Mouse (Mus musculus): ENCODE measurements around the gene Olfr1310. TPM values are rescaled to one million over a fixed set of nuclear protein-coding genes. Genes with fewer than 3 reads are reported as not detected.
"Not testable (repeated sequence)": the region's sequence is repeated elsewhere in the genome, so short reads cannot be mapped to it uniquely, and the experiment has no call there.

Olfr1310 gene
- polyA plus RNA-seq (2016; fragmentation: Nextera tagmentation; extraction: Ambion mirVana): not detected in 2 replicates

GRCm38 (mm10) chr2:112012608-112013007 lies at the start of gene Olfr1310:
Olfr1310 (minus strand) TSS chr2:112012708.
- Histone ChIP-seq H3K27me3 (ENCODE audit: low read depth, poor library complexity, severe bottlenecking) (no peaks in the 10 kb centered on the region), H3K36me3 (no peaks in the 10 kb centered on the region), H3K4me3 (no peak within 1 kb of the TSS), H3K9me3 (replicated peaks) (no peaks in the 10 kb centered on the region), H3K27ac (no peak within 1 kb of the TSS), H3K4me1 (no peaks in the 10 kb centered on the region)
- DNase-seq (ENCODE audit: low spot score): no peak

GRCm38 (mm10) chr2:112050138-112050537 lies 37.6 kb upstream of the Olfr1310 start, which contains the start of gene Olfr1312:
Olfr1312 (minus strand) TSS chr2:112050238.
- no peaks in the 10 kb centered on the region for H3K9me3 ChIP-seq (replicated peaks)
- H3K27me3 ChIP-seq (ENCODE audit: low read depth, poor library complexity, severe bottlenecking): no peaks in the 10 kb centered on the region
- H3K4me3 ChIP-seq: no peak within 1 kb of the TSS
- 49% methylated on average over 1 of the region's 1 CpGs for WGBS
- no peak within 1 kb of the TSS for H3K27ac ChIP-seq
- no peaks in the 10 kb centered on the region for H3K4me1 ChIP-seq
- DNase-seq (ENCODE audit: low spot score): no peak
- H3K36me3 ChIP-seq: no peaks in the 10 kb centered on the region

GRCm38 (mm10) chr2:112026971-112027370 lies 14.5 kb upstream of the Olfr1310 start:
- not testable (repeated sequence) for H3K9me3 ChIP-seq (replicated peaks); H3K4me1 ChIP-seq; H3K27ac ChIP-seq; DNase-seq (ENCODE audit: low spot score); H3K36me3 ChIP-seq; H3K4me3 ChIP-seq; H3K27me3 ChIP-seq (ENCODE audit: low read depth, poor library complexity, severe bottlenecking)
- WGBS: 47% methylated on average over 6 of the region's 6 CpGs

GRCm38 (mm10) chr2:112024312-112024711 lies 11.8 kb upstream of the Olfr1310 start, which contains the start of gene Olfr1311:
Olfr1311 (minus strand) TSS chr2:112024412.
- Histone ChIP-seq H3K9me3 (replicated peaks) (no peaks in the 10 kb centered on the region), H3K4me1 (no peaks in the 10 kb centered on the region), H3K4me3 (no peak within 1 kb of the TSS), H3K36me3 (no peaks in the 10 kb centered on the region), H3K27ac (no peak within 1 kb of the TSS), H3K27me3 (ENCODE audit: low read depth, poor library complexity, severe bottlenecking) (no peaks in the 10 kb centered on the region)
- WGBS: 95% methylated on average over 2 of the region's 2 CpGs
- no peak for DNase-seq (ENCODE audit: low spot score)

GRCm38 (mm10) chr2:112014900-112015299 lies 2.4 kb upstream of the Olfr1310 start:
- no peaks in the 10 kb centered on the region for H3K36me3 ChIP-seq
- H3K27ac ChIP-seq: no peak overlapping the region
- WGBS: 87% methylated on average over 3 of the region's 3 CpGs
- H3K4me3 ChIP-seq: no peak overlapping the region
- no peaks in the 10 kb centered on the region for H3K27me3 ChIP-seq (ENCODE audit: low read depth, poor library complexity, severe bottlenecking)
- H3K4me1 ChIP-seq: no peaks in the 10 kb centered on the region
- H3K9me3 ChIP-seq (replicated peaks): no peaks in the 10 kb centered on the region
- no peak for DNase-seq (ENCODE audit: low spot score)

GRCm38 (mm10) chr2:111990181-111990580 lies 22.3 kb downstream of the Olfr1310 start, which contains the start of gene Olfr1309:
Olfr1309 (minus strand) TSS chr2:111990281.
- Histone ChIP-seq H3K36me3 (no peaks in the 10 kb centered on the region), H3K4me3 (no peak within 1 kb of the TSS), H3K27me3 (ENCODE audit: low read depth, poor library complexity, severe bottlenecking) (no peaks in the 10 kb centered on the region), H3K27ac (no peak within 1 kb of the TSS), H3K4me1 (no peaks in the 10 kb centered on the region), H3K9me3 (replicated peaks) (no peaks in the 10 kb centered on the region)
- no peak for DNase-seq (ENCODE audit: low spot score)
- 90% methylated on average over 1 of the region's 1 CpGs for WGBS

- 57% methylated on average over 1 of the region's 1 CpGs for WGBS
- no peak for DNase-seq (ENCODE audit: low spot score)
Measured at GRCm38 (mm10) chr2:111964844-111965243, 47.7 kb downstream of the Olfr1310 start, which contains the start of gene Olfr1308. Olfr1308 (minus strand) TSS chr2:111964944.

More at GRCm38 (mm10) chr2:111964844-111965243, 47.7 kb downstream of the Olfr1310 start, which contains the start of gene Olfr1308:
- Histone ChIP-seq H3K4me3 (no peak within 1 kb of the TSS), H3K36me3 (no peaks in the 10 kb centered on the region), H3K4me1 (no peaks in the 10 kb centered on the region), H3K27ac (no peak within 1 kb of the TSS), H3K27me3 (ENCODE audit: low read depth, poor library complexity, severe bottlenecking) (no peaks in the 10 kb centered on the region), H3K9me3 (replicated peaks) (no peaks in the 10 kb centered on the region)

Other genes with a start within 250 kb of the Olfr1310 start
- gene Olfr1302, start 235.3 kb downstream of the Olfr1310 start, polyA plus RNA-seq (2016; fragmentation: Nextera tagmentation; extraction: Ambion mirVana): not detected in 2 replicates
- not detected in 2 replicates for gene Olfr1303, start 192.4 kb downstream of the Olfr1310 start, polyA plus RNA-seq (2016; fragmentation: Nextera tagmentation; extraction: Ambion mirVana)
- gene Olfr1305, start 135.6 kb downstream of the Olfr1310 start, polyA plus RNA-seq (2016; fragmentation: Nextera tagmentation; extraction: Ambion mirVana): not detected in 2 replicates
- not detected in 2 replicates for gene Olfr1306, start 96.4 kb downstream of the Olfr1310 start, polyA plus RNA-seq (2016; fragmentation: Nextera tagmentation; extraction: Ambion mirVana)
- gene Olfr1307, start 63.3 kb downstream of the Olfr1310 start, polyA plus RNA-seq (2016; fragmentation: Nextera tagmentation; extraction: Ambion mirVana): not detected in 2 replicates
- gene Olfr1308, start 47.8 kb downstream of the Olfr1310 start, polyA plus RNA-seq (2016; fragmentation: Nextera tagmentation; extraction: Ambion mirVana): not detected in 2 replicates
- gene Olfr1309, start 22.4 kb downstream of the Olfr1310 start, polyA plus RNA-seq (2016; fragmentation: Nextera tagmentation; extraction: Ambion mirVana): not detected in 2 replicates
- gene Olfr1311, start 11.7 kb upstream of the Olfr1310 start, polyA plus RNA-seq (2016; fragmentation: Nextera tagmentation; extraction: Ambion mirVana): not detected in 2 replicates
- gene Olfr1312, start 37.5 kb upstream of the Olfr1310 start, polyA plus RNA-seq (2016; fragmentation: Nextera tagmentation; extraction: Ambion mirVana): not detected in 2 replicates
- not detected in 2 replicates for gene Olfr1313, start 65.1 kb upstream of the Olfr1310 start, polyA plus RNA-seq (2016; fragmentation: Nextera tagmentation; extraction: Ambion mirVana)
- not detected in 2 replicates for gene Olfr1314, start 84.1 kb upstream of the Olfr1310 start, polyA plus RNA-seq (2016; fragmentation: Nextera tagmentation; extraction: Ambion mirVana)
- gene Olfr1315-ps1, start 102.7 kb upstream of the Olfr1310 start, polyA plus RNA-seq (2016; fragmentation: Nextera tagmentation; extraction: Ambion mirVana): not detected in 2 replicates
- not detected in 2 replicates for gene Olfr1316, start 122.3 kb upstream of the Olfr1310 start, polyA plus RNA-seq (2016; fragmentation: Nextera tagmentation; extraction: Ambion mirVana)
- not detected in 2 replicates for gene Olfr1317, start 127.6 kb upstream of the Olfr1310 start, polyA plus RNA-seq (2016; fragmentation: Nextera tagmentation; extraction: Ambion mirVana)
- gene Olfr1318, start 141.5 kb upstream of the Olfr1310 start, polyA plus RNA-seq (2016; fragmentation: Nextera tagmentation; extraction: Ambion mirVana): not detected in 2 replicates
- 15.0 and 18.0 TPM in 2 replicates for gene Lpcat4, start 226.8 kb upstream of the Olfr1310 start, polyA plus RNA-seq (2016; fragmentation: Nextera tagmentation; extraction: Ambion mirVana)
- gene Nutm1, start 246.6 kb upstream of the Olfr1310 start, polyA plus RNA-seq (2016; fragmentation: Nextera tagmentation; extraction: Ambion mirVana): 0.04 and 0.10 TPM in 2 replicates
- gene Nop10, start 249.2 kb upstream of the Olfr1310 start, polyA plus RNA-seq (2016; fragmentation: Nextera tagmentation; extraction: Ambion mirVana): 188 and 253 TPM in 2 replicates